Mouse (Mus musculus) skeletal muscle tissue, adult 2 months (tissue): ENCODE results near the gene Slc25a27.

ENCODE experiments used
- DNase-seq: peaks from one replicate; pipeline ENCODE4 v3.0.0-alpha.2; 2012; ENCODE audit warnings: low read depth, low spot score

Slc25a27 gene

GRCm38 (mm10) chr17:43649641-43650436, 17.2 kb downstream of the Slc25a27 start:
- DNase-seq: no peak

GRCm38 (mm10) chr17:43646925-43647324, 20.1 kb downstream of the Slc25a27 start:
- DNase-seq: no peak

GRCm38 (mm10) chr17:43645136-43645535, 21.9 kb downstream of the Slc25a27 start:
- DNase-seq: no peak

GRCm38 (mm10) chr17:43644375-43644774, 22.6 kb downstream of the Slc25a27 start:
- DNase-seq: peak; percentile 43

- DNase-seq: no peak
Observed at GRCm38 (mm10) chr17:43643191-43643590, 23.8 kb downstream of the Slc25a27 start.

GRCm38 (mm10) chr17:43640825-43641224, 26.2 kb downstream of the Slc25a27 start:
- no peak for DNase-seq

GRCm38 (mm10) chr17:43637146-43637545, 29.9 kb downstream of the Slc25a27 start:
- no peak for DNase-seq

GRCm38 (mm10) chr17:43630427-43630760, 36.6 kb downstream of the Slc25a27 start:
- no peak for DNase-seq

- no peak for DNase-seq
Observed at GRCm38 (mm10) chr17:43629496-43630426, 37.3 kb downstream of the Slc25a27 start, which contains the start of gene Tdrd6. Gene Tdrd6, minus strand, starts transcription at chr17:43630299.

- DNase-seq: no peak
Observed at GRCm38 (mm10) chr17:43629026-43629495, 38.0 kb downstream of the Slc25a27 start.

GRCm38 (mm10) chr17:43628246-43628645, 38.8 kb downstream of the Slc25a27 start:
- DNase-seq: no peak

- no peak for DNase-seq
Observed at GRCm38 (mm10) chr17:43622076-43622475, 44.9 kb downstream of the Slc25a27 start.

- DNase-seq: no peak
Observed at GRCm38 (mm10) chr17:43619156-43619555, 47.9 kb downstream of the Slc25a27 start.

GRCm38 (mm10) chr17:43612221-43612620, 54.8 kb downstream of the Slc25a27 start:
- no peak for DNase-seq

GRCm38 (mm10) chr17:43611586-43611985, 55.4 kb downstream of the Slc25a27 start:
- DNase-seq: peak; percentile 3

- peak; percentile 45 for DNase-seq
Observed at GRCm38 (mm10) chr17:43606704-43607103, 60.3 kb downstream of the Slc25a27 start.

- no peak for DNase-seq
Observed at GRCm38 (mm10) chr17:43598706-43599105, 68.3 kb downstream of the Slc25a27 start.

- no peak for DNase-seq
Observed at GRCm38 (mm10) chr17:43597742-43598141, 69.3 kb downstream of the Slc25a27 start.

- no peak for DNase-seq
Observed at GRCm38 (mm10) chr17:43592296-43593291, 74.4 kb downstream of the Slc25a27 start.
